Comparison of ENCODE assay signal across 18 mouse cellular contexts in genomic region chr6:141408758-141409157, GRCm38 (mm10).
DNase-seq lines count a peak whose midpoint lies in the region; ATAC-seq and TF ChIP-seq lines count a peak whose summit lies in the region.
"Had no signal": no experiment of that assay in that cellular context is flagged by ENCODE, and none has a peak within 500 bp of the region (broad histone marks: within the 10 kb centered on the region; RNA-seq: fewer than 3 reads in every experiment).

No protein-coding gene starts in this region.

- no peak overlapping the region for H3K4me3 ChIP-seq in heart, adult 2 months
- H3K4me3 ChIP-seq in heart, embryonic 11.5 days (ENCODE audit: low read depth, low read length), result no peak overlapping the region
- H3K4me3 ChIP-seq in heart, postnatal 0 days (ENCODE audit: low read depth, low read length), result no peak overlapping the region
- H3K4me3 ChIP-seq in intestine, embryonic 15.5 days (replicated peaks), result no peak overlapping the region
- H3K4me3 ChIP-seq: embryonic facial prominence, embryonic 13.5 days; hindbrain, embryonic 15.5 days; midbrain, embryonic 12.5 days had no signal

- peak; percentile 46 to 56 for DNase-seq in cerebellum, postnatal 10 days
- DNase-seq in cerebellum, postnatal 25 days, result no peak
- peak in 1 of 2 experiments; percentile 41 for DNase-seq in heart, adult 2 months
- peak; percentile 67 for DNase-seq in NIH3T3 (ENCODE audit: low read depth)
- peak; percentile 48 for DNase-seq in heart, postnatal 0 days (ENCODE audit: low spot score)
- DNase-seq in left cerebral cortex, adult 9 months (ENCODE audit: low spot score in 2 of 2), result no peak
- DNase-seq: B cell, adult 2 months; cerebellum, adult 8-10 months; left cerebral cortex, postnatal 4 days; liver; lung, postnatal 10 days had no signal

- no peak for TF ChIP-seq EP300 in heart, adult 2 months (IDR thresholded peaks at IDR 0.05; ENCODE audit: insufficient read depth, low read depth, low read length)
- TF ChIP-seq EP300 in heart, postnatal 0 days (IDR thresholded peaks at IDR 0.05; ENCODE audit: low read depth), result no peak

- no peaks in the 10 kb centered on the region for H3K27me3 ChIP-seq in heart, adult 2 months (ENCODE audit: control insufficient read depth, insufficient read depth, low read length)
- H3K27me3 ChIP-seq in heart, embryonic 11.5 days (ENCODE audit: control insufficient read depth, insufficient read depth, low read length), result no peaks in the 10 kb centered on the region
- no peaks in the 10 kb centered on the region for H3K27me3 ChIP-seq in heart, postnatal 0 days (ENCODE audit: control insufficient read depth, insufficient read depth, low read length)
- H3K27me3 ChIP-seq in intestine, embryonic 15.5 days (replicated peaks), result no peaks in the 10 kb centered on the region
- H3K27me3 ChIP-seq: embryonic facial prominence, embryonic 13.5 days; hindbrain, embryonic 15.5 days; midbrain, embryonic 12.5 days had no signal

- peaks cover 5% of the 10 kb centered on the region for H3K36me3 ChIP-seq in heart, adult 2 months (ENCODE audit: control insufficient read depth, insufficient read depth, low read length)
- H3K36me3 ChIP-seq in heart, embryonic 11.5 days (ENCODE audit: control insufficient read depth, insufficient read depth, low read length), result no peaks in the 10 kb centered on the region
- no peaks in the 10 kb centered on the region for H3K36me3 ChIP-seq in heart, postnatal 0 days (replicated peaks; ENCODE audit: control insufficient read depth, insufficient read depth, low read length)
- no peaks in the 10 kb centered on the region for H3K36me3 ChIP-seq in intestine, embryonic 15.5 days
- H3K36me3 ChIP-seq: embryonic facial prominence, embryonic 13.5 days; hindbrain, embryonic 15.5 days; midbrain, embryonic 12.5 days had no signal

- H3K4me2 ChIP-seq in heart, embryonic 11.5 days, result no peak overlapping the region
- no peak overlapping the region for H3K4me2 ChIP-seq in heart, postnatal 0 days (ENCODE audit: low read depth, low read length)
- no peak overlapping the region for H3K4me2 ChIP-seq in intestine, embryonic 15.5 days (replicated peaks)
- H3K4me2 ChIP-seq: embryonic facial prominence, embryonic 13.5 days; hindbrain, embryonic 15.5 days; midbrain, embryonic 12.5 days had no signal

- H3K27ac ChIP-seq in heart, adult 2 months, result peak overlapping the region; percentile 40
- H3K27ac ChIP-seq in heart, embryonic 11.5 days (ENCODE audit: low read depth, low read length), result no peak overlapping the region
- 0 out of 2 replicates have a peak overlapping the region, but pooled peaks have one; percentile 5 for H3K27ac ChIP-seq in heart, postnatal 0 days (ENCODE audit: low read depth)
- no peak overlapping the region for H3K27ac ChIP-seq in intestine, embryonic 15.5 days
- H3K27ac ChIP-seq: embryonic facial prominence, embryonic 13.5 days; hindbrain, embryonic 15.5 days; midbrain, embryonic 12.5 days had no signal

- peaks cover 5% of the 10 kb centered on the region for H3K4me1 ChIP-seq in heart, adult 2 months (ENCODE audit: control insufficient read depth, insufficient read depth, low read length)
- H3K4me1 ChIP-seq in heart, embryonic 11.5 days (ENCODE audit: control insufficient read depth, insufficient read depth, low read length), result no peaks in the 10 kb centered on the region
- no peaks in the 10 kb centered on the region for H3K4me1 ChIP-seq in heart, postnatal 0 days (ENCODE audit: control insufficient read depth, insufficient read depth)
- 0 out of 2 replicates have a peak, but pooled peaks cover 3% of the 10 kb centered on the region for H3K4me1 ChIP-seq in intestine, embryonic 15.5 days (replicated peaks)
- H3K4me1 ChIP-seq: hindbrain, embryonic 15.5 days; midbrain, embryonic 12.5 days had no signal

- TF ChIP-seq POLR2A in heart, adult 2 months (IDR thresholded peaks at IDR 0.05; ENCODE audit: insufficient read depth, low read depth, low read length), result no peak

- H3K9me3 ChIP-seq in heart, embryonic 11.5 days (replicated peaks; ENCODE audit: control insufficient read depth, low read length), result no peaks in the 10 kb centered on the region
- H3K9me3 ChIP-seq in heart, postnatal 0 days (replicated peaks; ENCODE audit: control insufficient read depth, low read length), result no peaks in the 10 kb centered on the region
- H3K9me3 ChIP-seq in intestine, embryonic 15.5 days, result no peaks in the 10 kb centered on the region
- H3K9me3 ChIP-seq: embryonic facial prominence, embryonic 13.5 days; hindbrain, embryonic 15.5 days; midbrain, embryonic 12.5 days had no signal

- no peak overlapping the region for H3K9ac ChIP-seq in heart, adult 2 months (ENCODE audit: low read depth, low read length)
- no peak overlapping the region for H3K9ac ChIP-seq in heart, embryonic 11.5 days (ENCODE audit: low read depth, low read length)
- no peak overlapping the region for H3K9ac ChIP-seq in heart, postnatal 0 days (replicated peaks; ENCODE audit: low read depth, low read length)
- no peak overlapping the region for H3K9ac ChIP-seq in intestine, embryonic 15.5 days
- H3K9ac ChIP-seq: embryonic facial prominence, embryonic 13.5 days; hindbrain, embryonic 15.5 days; midbrain, embryonic 12.5 days had no signal

- no peaks in the 10 kb centered on the region for H3K79me2 ChIP-seq in heart, adult 2 months (replicated peaks; ENCODE audit: control insufficient read depth, insufficient read depth, low read length)

- TF ChIP-seq CTCF in heart, adult 2 months (IDR thresholded peaks at IDR 0.05), result no peak
- no peak for TF ChIP-seq CTCF in heart, postnatal 0 days (IDR thresholded peaks at IDR 0.05; ENCODE audit: low read depth)

- ATAC-seq in heart, embryonic 11.5 days (replicated peaks; ENCODE audit: insufficient number of reproducible peaks, low FRiP score, low TSS enrichment), result no peak
- no peak for ATAC-seq in heart, postnatal 0 days (ENCODE audit: insufficient read depth, low read depth)
- no peak for ATAC-seq in intestine, embryonic 15.5 days
- ATAC-seq: forebrain, embryonic 16.5 days; intestine, embryonic 16.5 days had no signal

- WGBS in heart, adult 2 months, result 39% methylated on average over 4 of the region's 4 CpGs
- WGBS in heart, embryonic 11.5 days (ENCODE audit: insufficient replicate concordance), result 85% methylated on average over 4 of the region's 4 CpGs
- WGBS in heart, postnatal 0 days, result 68% methylated on average over 4 of the region's 4 CpGs
- 90% methylated on average over 4 of the region's 4 CpGs for WGBS in intestine, embryonic 15.5 days

- intact Hi-C loops in heart, adult 2 months (cut with DNase I), result no loop called here

Comparison
In these comparisons a context has a peak if more than half of its experiments do, and no peak if none do; other contexts are left out.
1. DNase-seq: peak in cerebellum, postnatal 10 days (2 of 2), NIH3T3 (single experiment) and heart, postnatal 0 days (single experiment); none in cerebellum, postnatal 25 days (0 of 2) and left cerebral cortex, adult 9 months (0 of 2).
2. H3K27ac ChIP-seq: peak in heart, adult 2 months (single experiment) and heart, postnatal 0 days (single experiment); none in heart, embryonic 11.5 days (single experiment) and intestine, embryonic 15.5 days (single experiment).